Mouse (Mus musculus): ENCODE measurements around the gene Scn3b. TPM values are rescaled to one million over a fixed set of nuclear protein-coding genes. Genes with fewer than 3 reads are reported as not detected.

The Scn3b gene
- polyA plus RNA-seq, 1 experiment from 2014 or later = 37.6 TPM

DNA sequence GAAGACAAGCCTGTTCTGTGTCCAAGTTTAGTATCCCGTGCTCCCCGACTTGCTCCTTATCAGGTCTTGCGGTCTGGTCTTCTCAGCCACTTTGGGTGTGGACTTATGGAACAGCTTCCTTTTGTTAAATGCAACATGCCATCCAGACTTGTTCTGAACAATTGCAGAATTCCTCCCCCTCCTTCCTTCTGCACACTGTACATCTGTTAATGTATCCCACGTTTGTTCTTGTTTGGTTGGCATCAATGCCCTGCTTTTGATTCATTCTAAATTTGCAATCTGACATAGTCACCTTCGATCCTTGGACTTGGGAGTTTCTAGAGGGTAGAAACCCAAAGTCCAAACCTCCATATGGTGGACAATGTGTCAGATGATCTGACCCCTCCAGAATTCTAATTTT lies 6.9 kb downstream of the Scn3b start:
- no peaks in the 10 kb centered on the region; the same call in 1 of the 2 replicates for H3K4me1 ChIP-seq (ENCODE audit: insufficient read depth, low read depth, low read length)
- no peaks in the 10 kb centered on the region for H3K27me3 ChIP-seq (replicated peaks; ENCODE audit: insufficient read depth, low read length)
- WGBS = 56% methylated on average over 5 of the region's 5 CpGs
- no peak overlapping the region for H3K27ac ChIP-seq (ENCODE audit: low read length)
- H3K4me2 ChIP-seq (replicated peaks; ENCODE audit: low read depth, low read length) = no peak overlapping the region
- no peak overlapping the region for H3K4me3 ChIP-seq (ENCODE audit: low read depth, low read length)
- H3K36me3 ChIP-seq (ENCODE audit: insufficient read depth, low read length) = no peaks in the 10 kb centered on the region
- no peak for DNase-seq (ENCODE audit: low spot score)
- H3K9me3 ChIP-seq (ENCODE audit: low read length) = no peaks in the 10 kb centered on the region
- H3K9ac ChIP-seq (replicated peaks; ENCODE audit: low read depth) = no peak overlapping the region
- no peak for TF ChIP-seq EP300 (IDR thresholded peaks at IDR 0.05)
- TF ChIP-seq CTCF (IDR thresholded peaks at IDR 0.05) = no peak
- ATAC-seq = peak; percentile 41; the same call in 1 of the 2 replicates

DNA sequence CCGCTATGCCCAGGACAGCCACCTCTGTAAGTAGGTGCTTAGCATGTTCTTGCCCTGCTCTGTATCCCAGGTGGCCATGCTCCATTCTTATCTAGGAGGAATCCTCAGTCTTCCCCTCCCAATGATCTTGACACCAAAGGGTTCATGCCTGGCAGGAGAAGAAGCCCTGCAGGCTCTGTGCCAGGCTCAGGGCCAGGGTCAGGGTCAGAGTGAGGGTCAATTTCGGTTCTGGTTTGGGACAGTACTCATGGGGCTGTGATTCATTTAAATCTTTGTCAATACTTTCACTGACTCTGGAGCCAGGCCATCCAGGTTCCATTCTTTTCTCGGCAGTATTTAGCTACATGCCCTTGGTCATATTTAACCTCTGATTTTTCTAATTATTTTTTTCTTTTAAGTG lies 8.7 kb downstream of the Scn3b start:
- H3K9me3 ChIP-seq (ENCODE audit: low read length) = no peaks in the 10 kb centered on the region
- no peak overlapping the region for H3K27ac ChIP-seq (ENCODE audit: low read length)
- H3K36me3 ChIP-seq (ENCODE audit: insufficient read depth, low read length) = no peaks in the 10 kb centered on the region
- no peak overlapping the region for H3K4me3 ChIP-seq (ENCODE audit: low read depth, low read length)
- no peak for TF ChIP-seq EP300 (IDR thresholded peaks at IDR 0.05)
- TF ChIP-seq CTCF (IDR thresholded peaks at IDR 0.05) = no peak
- H3K9ac ChIP-seq (replicated peaks; ENCODE audit: low read depth) = no peak overlapping the region
- H3K4me1 ChIP-seq (ENCODE audit: insufficient read depth, low read depth, low read length) = no peaks in the 10 kb centered on the region; the same call in 1 of the 2 replicates
- 75% methylated on average over 3 of the region's 3 CpGs for WGBS
- no peak for DNase-seq (ENCODE audit: low spot score)
- ATAC-seq = no peak
- no peaks in the 10 kb centered on the region for H3K27me3 ChIP-seq (replicated peaks; ENCODE audit: insufficient read depth, low read length)
- H3K4me2 ChIP-seq (replicated peaks; ENCODE audit: low read depth, low read length) = no peak overlapping the region

DNA sequence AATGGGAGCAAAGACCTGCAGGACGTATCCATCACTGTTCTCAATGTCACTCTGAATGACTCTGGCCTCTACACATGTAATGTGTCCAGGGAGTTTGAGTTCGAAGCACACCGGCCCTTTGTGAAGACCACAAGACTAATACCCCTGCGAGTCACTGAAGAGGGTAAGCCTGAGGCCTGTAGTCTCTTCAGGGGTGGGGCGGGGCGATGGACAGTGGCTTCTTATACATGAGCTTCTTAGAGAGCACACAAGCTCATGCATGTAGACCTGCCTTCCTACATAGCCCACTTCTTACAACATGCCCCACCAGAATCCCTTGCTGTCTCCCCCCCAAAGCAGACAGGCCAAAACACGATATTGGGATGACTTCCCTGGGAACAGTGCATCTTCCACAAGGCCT lies 10.4 kb downstream of the Scn3b start:
- WGBS = 91% methylated on average over 7 of the region's 7 CpGs
- no peaks in the 10 kb centered on the region for H3K36me3 ChIP-seq (ENCODE audit: insufficient read depth, low read length)
- H3K4me1 ChIP-seq (ENCODE audit: insufficient read depth, low read depth, low read length) = no peaks in the 10 kb centered on the region
- no peak for ATAC-seq
- H3K4me3 ChIP-seq (ENCODE audit: low read depth, low read length) = no peak overlapping the region
- no peak overlapping the region for H3K9ac ChIP-seq (replicated peaks; ENCODE audit: low read depth)
- TF ChIP-seq CTCF (IDR thresholded peaks at IDR 0.05) = no peak
- H3K9me3 ChIP-seq (ENCODE audit: low read length) = no peaks in the 10 kb centered on the region
- H3K4me2 ChIP-seq (replicated peaks; ENCODE audit: low read depth, low read length) = no peak overlapping the region
- H3K27me3 ChIP-seq (replicated peaks; ENCODE audit: insufficient read depth, low read length) = no peaks in the 10 kb centered on the region
- DNase-seq (ENCODE audit: low spot score) = no peak
- H3K27ac ChIP-seq (ENCODE audit: low read length) = no peak overlapping the region

DNA sequence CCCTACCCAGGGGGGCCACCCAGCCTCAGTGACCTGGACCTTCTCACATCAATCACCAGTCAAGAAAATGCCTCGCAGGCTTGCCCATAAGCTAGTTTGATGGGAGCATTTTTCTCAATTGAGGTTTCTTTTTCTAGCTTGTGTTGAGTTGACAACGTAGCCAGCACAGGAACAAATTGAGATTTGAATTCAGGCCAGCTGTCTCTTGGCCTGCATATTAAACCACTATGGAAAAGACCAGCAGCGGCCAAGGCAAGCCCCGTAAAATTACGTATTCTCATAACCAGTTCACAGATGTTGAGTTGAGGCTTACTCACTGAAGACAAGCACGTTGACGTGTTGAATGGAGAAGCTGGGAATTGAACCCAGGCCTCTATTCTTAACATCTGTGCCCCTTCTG lies 14.0 kb downstream of the Scn3b start:
- Histone ChIP-seq H3K27ac (ENCODE audit: low read length) (no peak overlapping the region), H3K4me2 (replicated peaks; ENCODE audit: low read depth, low read length) (no peak overlapping the region), H3K27me3 (replicated peaks; ENCODE audit: insufficient read depth, low read length) (no peaks in the 10 kb centered on the region), H3K9me3 (ENCODE audit: low read length) (no peaks in the 10 kb centered on the region), H3K9ac (replicated peaks; ENCODE audit: low read depth) (no peak overlapping the region), H3K4me3 (ENCODE audit: low read depth, low read length) (no peak overlapping the region), H3K36me3 (ENCODE audit: insufficient read depth, low read length) (no peaks in the 10 kb centered on the region), H3K4me1 (ENCODE audit: insufficient read depth, low read depth, low read length) (no peaks in the 10 kb centered on the region)
- DNase-seq (ENCODE audit: low spot score) = no peak
- ATAC-seq = no peak
- TF ChIP-seq EP300 (IDR thresholded peaks at IDR 0.05) (no peak), CTCF (IDR thresholded peaks at IDR 0.05) (no peak)
- 85% methylated on average over 7 of the region's 7 CpGs for WGBS

DNA sequence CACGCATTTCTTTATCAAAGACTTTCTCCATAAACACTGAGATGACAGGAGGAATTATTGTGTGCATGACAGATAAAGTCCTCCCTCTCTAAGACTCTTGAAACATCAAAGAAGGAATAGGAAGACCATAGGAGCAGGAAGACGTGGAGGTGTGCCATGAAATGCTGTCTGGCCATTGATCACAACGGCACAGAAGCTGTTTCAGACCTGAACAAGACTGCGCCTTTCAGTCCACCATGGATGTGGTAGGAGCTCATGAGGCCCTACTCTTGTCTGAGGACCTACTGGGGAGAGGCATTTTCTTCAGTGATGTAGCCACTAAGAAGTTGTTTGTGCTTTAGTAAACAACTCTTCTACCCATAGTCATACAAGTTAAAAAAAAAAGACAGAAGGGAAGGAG lies 23.5 kb downstream of the Scn3b start:
- H3K27me3 ChIP-seq (replicated peaks; ENCODE audit: insufficient read depth, low read length) = no peaks in the 10 kb centered on the region
- H3K36me3 ChIP-seq (ENCODE audit: insufficient read depth, low read length) = no peaks in the 10 kb centered on the region; the same call in 1 of the 2 replicates
- no peak overlapping the region for H3K27ac ChIP-seq (ENCODE audit: low read length)
- H3K4me3 ChIP-seq (ENCODE audit: low read depth, low read length) = no peak overlapping the region
- DNase-seq (ENCODE audit: low spot score) (no peak), ATAC-seq (no peak)
- no peak overlapping the region for H3K4me2 ChIP-seq (replicated peaks; ENCODE audit: low read depth, low read length)
- no peaks in the 10 kb centered on the region for H3K4me1 ChIP-seq (ENCODE audit: insufficient read depth, low read depth, low read length)
- TF ChIP-seq CTCF (IDR thresholded peaks at IDR 0.05) = no peak
- TF ChIP-seq EP300 (IDR thresholded peaks at IDR 0.05) = no peak
- no peak overlapping the region for H3K9ac ChIP-seq (replicated peaks; ENCODE audit: low read depth)
- H3K9me3 ChIP-seq (ENCODE audit: low read length) = no peaks in the 10 kb centered on the region
- WGBS = 57% methylated on average over 4 of the region's 4 CpGs

DNA sequence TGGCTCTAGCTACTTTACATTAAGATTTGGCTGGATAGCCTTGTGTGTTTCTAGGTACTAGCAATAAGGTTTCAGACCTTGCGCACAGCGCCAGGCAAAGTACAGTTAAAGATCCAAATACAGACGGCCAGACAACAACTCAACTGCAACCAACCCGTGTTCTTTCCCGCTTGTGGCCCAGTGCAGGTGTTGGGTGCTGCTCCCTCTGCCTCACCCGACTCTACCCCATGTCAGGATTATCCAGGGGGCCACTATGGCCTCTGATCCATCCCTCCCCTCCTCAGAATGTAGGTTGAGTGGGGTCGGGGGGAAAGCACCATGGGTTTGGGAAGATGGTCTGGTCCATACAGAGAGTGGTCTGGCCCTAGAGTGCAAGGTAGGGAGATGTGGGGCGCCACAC lies 24.3 kb downstream of the Scn3b start:
- Histone ChIP-seq H3K36me3 (ENCODE audit: insufficient read depth, low read length) (no peaks in the 10 kb centered on the region; the same call in 1 of the 2 replicates), H3K9me3 (ENCODE audit: low read length) (no peaks in the 10 kb centered on the region), H3K27ac (ENCODE audit: low read length) (no peak overlapping the region), H3K9ac (replicated peaks; ENCODE audit: low read depth) (no peak overlapping the region), H3K27me3 (replicated peaks; ENCODE audit: insufficient read depth, low read length) (no peaks in the 10 kb centered on the region), H3K4me3 (ENCODE audit: low read depth, low read length) (no peak overlapping the region), H3K4me1 (ENCODE audit: insufficient read depth, low read depth, low read length) (no peaks in the 10 kb centered on the region), H3K4me2 (replicated peaks; ENCODE audit: low read depth, low read length) (no peak overlapping the region)
- 96% methylated on average over 8 of the region's 8 CpGs for WGBS
- ATAC-seq (no peak), DNase-seq (ENCODE audit: low spot score) (no peak)
- TF ChIP-seq EP300 (IDR thresholded peaks at IDR 0.05) = no peak
- no peak for TF ChIP-seq CTCF (IDR thresholded peaks at IDR 0.05)

DNA sequence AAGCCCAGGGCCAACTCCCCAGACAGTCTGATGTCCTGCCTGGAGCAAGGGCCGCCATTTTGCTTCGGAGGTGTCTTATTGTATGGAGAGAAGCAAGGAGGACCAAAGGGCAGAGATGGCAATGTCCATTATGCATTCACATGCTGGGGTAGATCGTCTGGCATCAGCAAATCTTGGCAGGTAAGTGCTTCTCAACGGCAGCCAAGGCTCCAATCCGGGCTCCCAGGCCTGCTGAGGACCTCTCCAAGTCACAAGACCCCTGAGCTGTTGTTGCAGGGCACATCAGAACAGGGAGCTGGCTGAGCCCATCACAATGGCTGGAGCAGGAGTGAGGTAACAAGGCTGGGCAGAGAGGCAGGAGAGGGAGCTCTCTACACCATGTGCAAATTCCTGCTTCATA lies 24.7 kb downstream of the Scn3b start:
- 89% methylated on average over 5 of the region's 5 CpGs for WGBS
- Histone ChIP-seq H3K9me3 (ENCODE audit: low read length) (no peaks in the 10 kb centered on the region), H3K27me3 (replicated peaks; ENCODE audit: insufficient read depth, low read length) (no peaks in the 10 kb centered on the region), H3K27ac (ENCODE audit: low read length) (no peak overlapping the region), H3K4me1 (ENCODE audit: insufficient read depth, low read depth, low read length) (no peaks in the 10 kb centered on the region), H3K9ac (replicated peaks; ENCODE audit: low read depth) (no peak overlapping the region), H3K4me3 (ENCODE audit: low read depth, low read length) (no peak overlapping the region), H3K4me2 (replicated peaks; ENCODE audit: low read depth, low read length) (no peak overlapping the region), H3K36me3 (ENCODE audit: insufficient read depth, low read length) (no peaks in the 10 kb centered on the region; the same call in 1 of the 2 replicates)
- no peak for TF ChIP-seq EP300 (IDR thresholded peaks at IDR 0.05)
- no peak for TF ChIP-seq CTCF (IDR thresholded peaks at IDR 0.05)
- no peak for DNase-seq (ENCODE audit: low spot score)
- ATAC-seq = no peak
